Mouse (Mus musculus): Measurements from ENCODE around the gene Enthd1. TPM values are rescaled to one million over a fixed set of nuclear protein-coding genes. Genes with fewer than 3 reads are reported as not detected.
"Not testable (repeated sequence)": the region's sequence is repeated elsewhere in the genome, so short reads cannot be mapped to it uniquely, and the experiment has no call there.

Enthd1 gene
- polyA plus RNA-seq, 1 experiment from 2014 or later, result not detected

- H3K27ac ChIP-seq (ENCODE audit: low read length), result no peak overlapping the region
- H3K4me3 ChIP-seq (replicated peaks; ENCODE audit: low read length), result no peak overlapping the region
- no peak overlapping the region for H3K4me2 ChIP-seq (ENCODE audit: low read length)
- ATAC-seq, result no peak
- H3K9me3 ChIP-seq (ENCODE audit: control insufficient read depth, low read length), result no peaks in the 10 kb centered on the region
- WGBS, result 88% methylated on average over 21 of the region's 21 CpGs
- H3K9ac ChIP-seq (replicated peaks; ENCODE audit: low read depth, low read length), result no peak overlapping the region
- H3K36me3 ChIP-seq (ENCODE audit: control insufficient read depth, insufficient read depth), result no peaks in the 10 kb centered on the region
- H3K27me3 ChIP-seq (replicated peaks; ENCODE audit: control insufficient read depth, insufficient read depth, low read length), result no peaks in the 10 kb centered on the region
- H3K4me1 ChIP-seq (replicated peaks; ENCODE audit: control insufficient read depth, insufficient read depth, low read length), result no peaks in the 10 kb centered on the region
Observed at GRCm38 (mm10) chr15:80501106-80502096, 63.6 kb downstream of the Enthd1 start.

GRCm38 (mm10) chr15:80500426-80500825, 64.5 kb downstream of the Enthd1 start:
- no peaks in the 10 kb centered on the region for H3K9me3 ChIP-seq (ENCODE audit: control insufficient read depth, low read length)
- H3K4me1 ChIP-seq (replicated peaks; ENCODE audit: control insufficient read depth, insufficient read depth, low read length), result no peaks in the 10 kb centered on the region
- no peak overlapping the region for H3K4me2 ChIP-seq (ENCODE audit: low read length)
- no peak overlapping the region for H3K9ac ChIP-seq (replicated peaks; ENCODE audit: low read depth, low read length)
- WGBS, result 40% methylated on average over 10 of the region's 10 CpGs
- no peak overlapping the region for H3K4me3 ChIP-seq (replicated peaks; ENCODE audit: low read length)
- no peak for ATAC-seq
- no peaks in the 10 kb centered on the region for H3K27me3 ChIP-seq (replicated peaks; ENCODE audit: control insufficient read depth, insufficient read depth, low read length)
- H3K27ac ChIP-seq (ENCODE audit: low read length), result no peak overlapping the region
- H3K36me3 ChIP-seq (ENCODE audit: control insufficient read depth, insufficient read depth), result no peaks in the 10 kb centered on the region

GRCm38 (mm10) chr15:80497733-80498132, 67.2 kb downstream of the Enthd1 start:
- WGBS, result 90% methylated on average over 3 of the region's 3 CpGs
- not testable (repeated sequence) for H3K27me3 ChIP-seq (replicated peaks; ENCODE audit: control insufficient read depth, insufficient read depth, low read length); ATAC-seq; H3K36me3 ChIP-seq (ENCODE audit: control insufficient read depth, insufficient read depth); H3K4me2 ChIP-seq (ENCODE audit: low read length); H3K4me1 ChIP-seq (replicated peaks; ENCODE audit: control insufficient read depth, insufficient read depth, low read length); H3K4me3 ChIP-seq (replicated peaks; ENCODE audit: low read length); H3K27ac ChIP-seq (ENCODE audit: low read length); H3K9ac ChIP-seq (replicated peaks; ENCODE audit: low read depth, low read length); H3K9me3 ChIP-seq (ENCODE audit: control insufficient read depth, low read length)

GRCm38 (mm10) chr15:80491505-80491904, 73.5 kb downstream of the Enthd1 start:
- ATAC-seq, result no peak
- 81% methylated on average over 2 of the region's 4 CpGs for WGBS
- no peak overlapping the region for H3K4me2 ChIP-seq (ENCODE audit: low read length)
- no peaks in the 10 kb centered on the region for H3K4me1 ChIP-seq (replicated peaks; ENCODE audit: control insufficient read depth, insufficient read depth, low read length)
- H3K36me3 ChIP-seq (ENCODE audit: control insufficient read depth, insufficient read depth), result no peaks in the 10 kb centered on the region
- H3K27ac ChIP-seq (ENCODE audit: low read length), result no peak overlapping the region
- H3K4me3 ChIP-seq (replicated peaks; ENCODE audit: low read length), result no peak overlapping the region
- no peak overlapping the region for H3K9ac ChIP-seq (replicated peaks; ENCODE audit: low read depth, low read length)
- H3K27me3 ChIP-seq (replicated peaks; ENCODE audit: control insufficient read depth, insufficient read depth, low read length), result no peaks in the 10 kb centered on the region; the same call in 1 of the 2 replicates
- no peaks in the 10 kb centered on the region for H3K9me3 ChIP-seq (ENCODE audit: control insufficient read depth, low read length)

GRCm38 (mm10) chr15:80490151-80490550, 74.8 kb downstream of the Enthd1 start:
- no peak for ATAC-seq
- Histone ChIP-seq H3K4me2 (ENCODE audit: low read length) (no peak overlapping the region), H3K9me3 (ENCODE audit: control insufficient read depth, low read length) (no peaks in the 10 kb centered on the region), H3K4me3 (replicated peaks; ENCODE audit: low read length) (no peak overlapping the region), H3K36me3 (ENCODE audit: control insufficient read depth, insufficient read depth) (no peaks in the 10 kb centered on the region), H3K27me3 (replicated peaks; ENCODE audit: control insufficient read depth, insufficient read depth, low read length) (no peaks in the 10 kb centered on the region; the same call in 1 of the 2 replicates), H3K4me1 (replicated peaks; ENCODE audit: control insufficient read depth, insufficient read depth, low read length) (no peaks in the 10 kb centered on the region), H3K27ac (ENCODE audit: low read length) (no peak overlapping the region), H3K9ac (replicated peaks; ENCODE audit: low read depth, low read length) (no peak overlapping the region)
- WGBS, result 87% methylated on average over 5 of the region's 5 CpGs

GRCm38 (mm10) chr15:80488658-80489057, 76.3 kb downstream of the Enthd1 start:
- Histone ChIP-seq H3K9ac (replicated peaks; ENCODE audit: low read depth, low read length) (no peak overlapping the region), H3K27ac (ENCODE audit: low read length) (no peak overlapping the region), H3K9me3 (ENCODE audit: control insufficient read depth, low read length) (no peaks in the 10 kb centered on the region), H3K4me3 (replicated peaks; ENCODE audit: low read length) (no peak overlapping the region), H3K4me2 (ENCODE audit: low read length) (no peak overlapping the region), H3K36me3 (ENCODE audit: control insufficient read depth, insufficient read depth) (no peaks in the 10 kb centered on the region), H3K4me1 (replicated peaks; ENCODE audit: control insufficient read depth, insufficient read depth, low read length) (peaks cover 10% of the 10 kb centered on the region), H3K27me3 (replicated peaks; ENCODE audit: control insufficient read depth, insufficient read depth, low read length) (no peaks in the 10 kb centered on the region)
- ATAC-seq, result no peak
- WGBS, result 47% methylated on average over 3 of the region's 3 CpGs

- Histone ChIP-seq H3K4me2 (ENCODE audit: low read length) (no peak overlapping the region), H3K27me3 (replicated peaks; ENCODE audit: control insufficient read depth, insufficient read depth, low read length) (no peaks in the 10 kb centered on the region), H3K9me3 (ENCODE audit: control insufficient read depth, low read length) (no peaks in the 10 kb centered on the region), H3K4me3 (replicated peaks; ENCODE audit: low read length) (no peak overlapping the region), H3K36me3 (ENCODE audit: control insufficient read depth, insufficient read depth) (no peaks in the 10 kb centered on the region), H3K4me1 (replicated peaks; ENCODE audit: control insufficient read depth, insufficient read depth, low read length) (peaks cover 22% of the 10 kb centered on the region), H3K27ac (ENCODE audit: low read length) (no peak overlapping the region), H3K9ac (replicated peaks; ENCODE audit: low read depth, low read length) (no peak overlapping the region)
- WGBS, result 95% methylated on average over 1 of the region's 1 CpGs
- ATAC-seq, result no peak
Observed at GRCm38 (mm10) chr15:80485601-80486000, 79.4 kb downstream of the Enthd1 start.

GRCm38 (mm10) chr15:80483041-80483705, 81.8 kb downstream of the Enthd1 start:
- H3K27ac ChIP-seq (ENCODE audit: low read length), result no peak overlapping the region

GRCm38 (mm10) chr15:80482348-80482747, 82.6 kb downstream of the Enthd1 start:
- H3K36me3 ChIP-seq (ENCODE audit: control insufficient read depth, insufficient read depth), result no peaks in the 10 kb centered on the region
- no peak overlapping the region for H3K4me3 ChIP-seq (replicated peaks; ENCODE audit: low read length)
- H3K9me3 ChIP-seq (ENCODE audit: control insufficient read depth, low read length), result no peaks in the 10 kb centered on the region
- 70% methylated on average over 8 of the region's 8 CpGs for WGBS
- H3K9ac ChIP-seq (replicated peaks; ENCODE audit: low read depth, low read length), result no peak overlapping the region
- no peak overlapping the region for H3K4me2 ChIP-seq (ENCODE audit: low read length)
- H3K27ac ChIP-seq (ENCODE audit: low read length), result no peak overlapping the region
- H3K27me3 ChIP-seq (replicated peaks; ENCODE audit: control insufficient read depth, insufficient read depth, low read length), result no peaks in the 10 kb centered on the region
- peaks cover 22% of the 10 kb centered on the region for H3K4me1 ChIP-seq (replicated peaks; ENCODE audit: control insufficient read depth, insufficient read depth, low read length)
- ATAC-seq, result no peak

More at GRCm38 (mm10) chr15:80483041-80483705, 81.8 kb downstream of the Enthd1 start:
- Histone ChIP-seq H3K9me3 (ENCODE audit: control insufficient read depth, low read length) (no peaks in the 10 kb centered on the region), H3K4me3 (replicated peaks; ENCODE audit: low read length) (no peak overlapping the region), H3K9ac (replicated peaks; ENCODE audit: low read depth, low read length) (no peak overlapping the region), H3K36me3 (ENCODE audit: control insufficient read depth, insufficient read depth) (no peaks in the 10 kb centered on the region), H3K4me1 (replicated peaks; ENCODE audit: control insufficient read depth, insufficient read depth, low read length) (peaks cover 22% of the 10 kb centered on the region), H3K4me2 (ENCODE audit: low read length) (peak overlapping the region; percentile 1; the same call in 1 of the 2 replicates), H3K27me3 (replicated peaks; ENCODE audit: control insufficient read depth, insufficient read depth, low read length) (no peaks in the 10 kb centered on the region)
- ATAC-seq, result peak; percentile 47; the same call in 1 of the 2 replicates
- 30% methylated on average over 9 of the region's 9 CpGs for WGBS

All from forebrain, embryonic 16.5 days (tissue).